Mouse (Mus musculus): Measurements from ENCODE around the gene Eef2kmt. TPM values are rescaled to one million over a fixed set of nuclear protein-coding genes. Genes with fewer than 3 reads are reported as not detected.
"Not testable (repeated sequence)": the region's sequence is repeated elsewhere in the genome, so short reads cannot be mapped to it uniquely, and the experiment has no call there.

The Eef2kmt gene
- polyA plus RNA-seq, 1 experiment: 17.0 TPM

DNA sequence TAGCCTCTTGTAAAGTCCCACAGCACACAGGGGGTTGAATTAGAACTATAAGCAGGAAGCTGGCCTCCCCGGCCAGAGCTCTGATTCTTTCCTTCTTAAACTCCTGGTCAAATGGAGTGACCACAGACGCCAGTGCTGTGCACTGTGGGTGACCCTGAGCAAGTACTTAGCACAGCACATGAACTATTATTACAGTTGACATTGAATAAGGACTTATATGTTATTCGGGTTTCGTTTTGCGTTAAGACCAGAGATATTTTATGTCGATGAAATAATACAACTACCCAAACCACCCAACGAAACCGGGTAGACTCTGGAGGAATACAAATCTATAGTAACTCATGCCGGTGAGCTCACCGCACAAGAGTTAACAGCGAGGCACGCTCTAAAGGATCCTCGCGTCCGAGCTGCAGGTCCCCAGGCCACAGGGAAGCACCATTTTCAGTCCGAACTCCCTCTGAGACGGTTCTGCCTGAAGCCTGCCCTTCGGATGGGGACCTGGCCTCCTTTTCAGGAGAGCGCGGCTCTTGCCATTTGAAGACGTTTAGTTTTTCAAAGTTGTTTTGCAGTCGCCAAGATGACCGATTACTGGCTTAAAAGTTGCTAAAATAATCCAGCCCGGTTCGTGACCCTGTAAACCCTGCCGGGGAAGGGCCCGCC is 572 bp downstream of the Eef2kmt start:
- TF ChIP-seq CTCF (IDR thresholded peaks at IDR 0.05; ENCODE audit: borderline replicate concordance, insufficient read depth, low read length): no peak
- TF ChIP-seq POLR2A (IDR thresholded peaks at IDR 0.05; ENCODE audit: low read depth, low read length): no peak; the same call in 1 of the 2 replicates
- H3K27ac ChIP-seq (ENCODE audit: insufficient read depth, low read length): peak overlapping the region; percentile 79
- H3K4me3 ChIP-seq (ENCODE audit: insufficient read depth, low read length): peak overlapping the region; percentile 69
- H3K4me1 ChIP-seq (ENCODE audit: control insufficient read depth, insufficient read depth, low read length): no peaks in the 10 kb centered on the region

DNA sequence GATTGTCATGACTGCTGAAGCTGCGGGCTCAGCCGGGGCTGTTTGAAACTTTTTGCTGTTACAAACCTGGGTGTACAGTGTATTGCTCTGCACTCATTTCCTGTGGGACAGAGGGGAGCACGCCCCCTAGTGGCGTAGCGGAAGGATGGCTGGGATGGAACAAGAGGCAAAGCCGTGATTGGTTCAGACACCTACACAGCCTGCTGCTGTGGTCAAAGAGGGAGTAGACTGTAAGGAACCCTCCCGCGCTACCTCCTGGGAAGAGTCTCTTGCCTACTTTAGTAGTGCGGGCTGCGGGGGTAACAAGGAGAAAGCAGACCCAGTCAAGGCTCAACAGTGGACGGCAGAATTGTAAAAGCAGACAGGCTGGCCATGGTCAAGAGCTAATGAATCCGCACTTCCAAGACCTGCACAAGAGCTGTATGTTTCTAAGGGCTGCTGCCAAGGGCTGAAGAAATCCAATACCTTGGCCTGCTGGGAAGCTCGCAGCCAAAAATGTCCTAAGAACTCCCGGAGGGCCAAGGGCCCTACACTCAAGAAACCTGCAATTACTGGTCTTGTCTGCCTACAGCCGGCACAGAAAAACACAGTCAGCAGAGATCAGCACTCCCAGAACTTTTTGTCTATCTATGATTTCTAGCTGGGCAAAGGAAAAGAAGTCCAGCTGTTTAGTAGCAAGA is 1.3 kb downstream of the Eef2kmt start:
- H3K4me1 ChIP-seq (ENCODE audit: control insufficient read depth, insufficient read depth, low read length): no peaks in the 10 kb centered on the region
- peak; percentile 85 for TF ChIP-seq POLR2A (IDR thresholded peaks at IDR 0.05; ENCODE audit: low read depth, low read length)
- peak; percentile 96; the same call in 1 of the 2 replicates for TF ChIP-seq CTCF (IDR thresholded peaks at IDR 0.05; ENCODE audit: borderline replicate concordance, insufficient read depth, low read length)
- peak overlapping the region; percentile 79 for H3K27ac ChIP-seq (ENCODE audit: insufficient read depth, low read length)
- H3K4me3 ChIP-seq (ENCODE audit: insufficient read depth, low read length): peak overlapping the region; percentile 69

DNA sequence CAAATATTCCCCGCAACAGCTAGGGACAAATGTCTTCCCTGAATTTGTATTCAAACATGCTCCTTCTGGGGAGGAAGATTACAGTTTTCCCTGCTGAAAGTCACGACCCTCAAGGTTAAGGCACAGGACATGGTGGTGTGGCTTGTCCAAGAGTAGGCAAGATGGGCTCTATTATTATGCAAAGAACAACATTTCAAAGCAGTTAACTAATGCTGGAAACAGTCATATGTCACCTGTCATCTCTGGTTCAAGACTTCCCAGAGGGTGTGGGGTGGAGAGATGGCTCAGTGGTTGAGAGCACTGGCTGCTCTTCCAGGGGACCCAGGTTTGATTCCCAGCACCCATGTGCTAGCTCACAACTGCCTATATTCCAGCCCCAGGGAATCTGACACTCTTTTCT is 3.5 kb downstream of the Eef2kmt start:
- Histone ChIP-seq H3K4me1 (ENCODE audit: control insufficient read depth, insufficient read depth, low read length) (no peaks in the 10 kb centered on the region), H3K4me3 (ENCODE audit: insufficient read depth, low read length) (no peak overlapping the region), H3K27ac (ENCODE audit: insufficient read depth, low read length) (no peak overlapping the region)
- TF ChIP-seq POLR2A (IDR thresholded peaks at IDR 0.05; ENCODE audit: low read depth, low read length): no peak
- no peak for TF ChIP-seq CTCF (IDR thresholded peaks at IDR 0.05; ENCODE audit: borderline replicate concordance, insufficient read depth, low read length)

DNA sequence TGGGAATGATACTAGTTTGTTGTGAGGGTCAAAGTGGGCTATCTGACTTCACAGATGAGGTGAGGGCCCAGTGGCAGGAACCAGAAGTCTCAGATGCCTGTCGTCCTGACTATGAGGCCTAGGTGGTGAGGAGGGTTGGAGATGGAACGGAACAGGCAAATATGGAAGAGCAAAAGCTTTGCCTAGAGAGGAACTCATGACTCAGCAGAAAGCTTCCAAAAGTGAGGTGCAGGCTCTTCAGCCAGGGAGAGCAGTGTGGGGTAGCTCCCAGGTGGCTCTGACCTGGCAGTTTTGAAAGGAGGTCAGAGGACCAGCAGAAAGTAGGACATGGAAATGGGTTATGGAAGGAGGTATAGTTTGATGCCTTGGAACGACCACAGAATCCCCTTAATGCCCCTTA is 4.9 kb downstream of the Eef2kmt start:
- no peak overlapping the region for H3K27ac ChIP-seq (ENCODE audit: insufficient read depth, low read length)
- TF ChIP-seq POLR2A (IDR thresholded peaks at IDR 0.05; ENCODE audit: low read depth, low read length) (no peak), CTCF (IDR thresholded peaks at IDR 0.05; ENCODE audit: borderline replicate concordance, insufficient read depth, low read length) (no peak)

DNA sequence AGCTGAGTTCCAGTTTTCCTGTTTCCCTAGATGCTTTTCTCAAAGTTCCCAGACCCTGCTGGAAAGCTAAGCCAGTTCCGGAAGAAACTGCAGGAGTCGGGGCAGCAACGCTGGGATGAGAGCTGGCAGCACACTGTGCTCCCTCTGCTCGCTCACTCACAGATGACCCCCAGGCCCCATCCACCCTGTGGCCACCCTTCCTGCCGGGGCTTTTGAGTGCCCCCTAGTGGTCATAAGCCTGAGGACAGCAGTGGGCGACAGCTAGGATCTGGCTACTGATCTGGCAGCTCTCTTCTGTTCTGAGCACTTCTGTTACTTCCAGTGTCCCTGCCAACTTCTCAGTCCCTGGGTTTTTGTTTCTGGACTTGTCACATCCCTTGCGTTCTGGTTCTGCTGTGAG is 11.4 kb downstream of the Eef2kmt start:
- H3K4me3 ChIP-seq (ENCODE audit: insufficient read depth, low read length): no peak overlapping the region
- TF ChIP-seq CTCF (IDR thresholded peaks at IDR 0.05; ENCODE audit: borderline replicate concordance, insufficient read depth, low read length): peak; percentile 59; the same call in 1 of the 2 replicates
- no peak for TF ChIP-seq POLR2A (IDR thresholded peaks at IDR 0.05; ENCODE audit: low read depth, low read length)
- H3K27ac ChIP-seq (ENCODE audit: insufficient read depth, low read length): no peak overlapping the region
- H3K4me1 ChIP-seq (ENCODE audit: control insufficient read depth, insufficient read depth, low read length): no peaks in the 10 kb centered on the region

More for the DNA sequence above, 4.9 kb downstream of the Eef2kmt start:
- H3K4me1 ChIP-seq (ENCODE audit: control insufficient read depth, insufficient read depth, low read length): no peaks in the 10 kb centered on the region
- no peak overlapping the region for H3K4me3 ChIP-seq (ENCODE audit: insufficient read depth, low read length)

DNA sequence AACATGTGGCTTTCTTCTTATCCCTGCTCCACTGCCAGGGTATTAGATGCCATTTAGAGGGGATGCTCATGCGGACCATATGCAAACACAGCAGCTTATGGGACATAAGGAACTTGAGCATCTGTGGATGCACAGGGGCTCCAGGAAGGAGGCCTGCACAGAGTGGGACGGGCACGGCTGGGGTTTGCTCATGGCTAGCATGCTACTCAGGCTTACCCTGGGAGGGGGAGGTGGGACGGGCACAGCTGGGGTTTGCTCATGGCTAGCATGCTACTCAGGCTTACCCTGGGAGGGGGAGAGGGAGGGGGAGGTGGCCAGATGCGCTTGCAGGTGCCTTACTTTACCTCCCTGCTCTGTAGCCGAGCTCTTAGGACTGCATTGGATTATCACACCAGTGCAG is 12.9 kb downstream of the Eef2kmt start:
- no peak overlapping the region for H3K4me3 ChIP-seq (ENCODE audit: insufficient read depth, low read length)
- no peaks in the 10 kb centered on the region for H3K4me1 ChIP-seq (ENCODE audit: control insufficient read depth, insufficient read depth, low read length)
- TF ChIP-seq POLR2A (IDR thresholded peaks at IDR 0.05; ENCODE audit: low read depth, low read length) (no peak), CTCF (IDR thresholded peaks at IDR 0.05; ENCODE audit: borderline replicate concordance, insufficient read depth, low read length) (no peak)
- no peak overlapping the region for H3K27ac ChIP-seq (ENCODE audit: insufficient read depth, low read length)

DNA sequence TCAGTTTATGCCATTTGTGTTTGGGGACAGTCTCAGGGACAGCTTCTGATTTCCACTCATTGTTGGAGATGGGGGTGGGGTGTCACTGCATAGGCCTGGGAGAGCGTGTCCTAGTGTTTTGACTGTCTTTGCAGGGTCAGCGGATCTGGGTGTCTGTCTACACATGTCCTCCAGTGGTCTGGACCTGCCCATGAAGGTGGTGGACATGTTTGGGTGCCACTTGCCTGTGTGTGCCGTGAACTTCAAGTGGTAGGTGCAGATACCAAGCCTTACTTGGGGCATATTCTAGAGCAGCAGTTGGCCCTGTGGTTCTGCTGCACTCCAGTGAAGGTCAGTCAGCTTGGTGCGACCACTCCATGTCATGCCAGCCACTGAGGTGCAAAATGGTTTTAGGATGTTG is 13.4 kb downstream of the Eef2kmt start:
- Histone ChIP-seq H3K4me1 (ENCODE audit: control insufficient read depth, insufficient read depth, low read length) (no peaks in the 10 kb centered on the region), H3K27ac (ENCODE audit: insufficient read depth, low read length) (no peak overlapping the region), H3K4me3 (ENCODE audit: insufficient read depth, low read length) (no peak overlapping the region)
- TF ChIP-seq POLR2A (IDR thresholded peaks at IDR 0.05; ENCODE audit: low read depth, low read length) (no peak), CTCF (IDR thresholded peaks at IDR 0.05; ENCODE audit: borderline replicate concordance, insufficient read depth, low read length) (no peak)

DNA sequence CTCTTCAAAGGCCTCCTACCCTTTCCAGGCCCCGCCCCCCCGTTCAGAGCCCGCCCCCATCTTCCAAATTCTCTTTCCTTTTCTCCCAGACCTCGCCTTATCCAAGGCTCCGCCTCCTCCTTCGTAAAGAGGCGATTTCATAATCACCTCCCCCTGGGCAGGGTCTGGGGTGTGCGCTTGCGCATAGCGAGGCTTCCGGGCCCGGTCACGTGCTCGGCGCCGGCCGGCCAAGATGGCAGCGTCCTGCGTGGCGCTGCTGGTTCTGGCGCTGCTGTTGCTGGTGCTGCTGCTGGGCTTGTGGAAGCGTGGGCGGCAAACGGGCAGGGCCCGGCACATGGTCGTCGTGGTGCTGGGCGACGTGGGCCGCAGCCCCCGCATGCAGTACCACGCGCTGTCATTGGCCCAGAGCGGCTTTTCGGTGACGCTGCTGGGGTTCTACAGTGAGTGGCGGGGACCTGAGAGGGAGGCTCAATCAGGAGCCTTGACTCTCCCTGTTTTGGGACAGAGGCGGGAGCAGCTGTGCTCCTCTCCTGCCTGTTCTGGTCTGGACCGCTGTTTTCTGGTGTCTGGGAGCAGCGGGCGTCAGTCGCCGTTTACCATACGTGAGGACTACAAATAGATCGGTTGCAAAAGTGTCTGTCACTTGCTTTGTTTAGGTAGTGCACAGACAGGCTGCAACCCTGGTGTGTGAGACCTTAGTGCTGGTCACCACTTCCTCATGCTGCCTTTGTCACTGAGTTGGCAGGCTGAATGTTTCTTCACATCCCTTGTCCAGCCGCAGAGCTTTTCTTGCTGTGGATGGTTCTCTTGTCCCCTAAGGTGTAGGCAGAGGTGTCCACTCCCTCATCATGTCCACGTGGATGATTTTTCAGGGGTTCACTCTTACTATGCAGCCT is 22.1 kb downstream of the Eef2kmt start, which contains the start of gene Alg1:
Gene Alg1 (plus strand): TSS at position 204 of the 896 bp plus-strand sequence.
- TF ChIP-seq POLR2A (IDR thresholded peaks at IDR 0.05; ENCODE audit: low read depth, low read length) (peak; percentile 99), CTCF (IDR thresholded peaks at IDR 0.05; ENCODE audit: borderline replicate concordance, insufficient read depth, low read length) (no peak)
- Histone ChIP-seq H3K4me3 (ENCODE audit: insufficient read depth, low read length) (peak within 1 kb of the TSS; percentile 73), H3K27ac (ENCODE audit: insufficient read depth, low read length) (peak within 1 kb of the TSS; percentile 24; the same call in 1 of the 2 replicates), H3K4me1 (ENCODE audit: control insufficient read depth, insufficient read depth, low read length) (0 out of 2 replicates have a peak, but pooled peaks cover 3% of the 10 kb centered on the region)

DNA sequence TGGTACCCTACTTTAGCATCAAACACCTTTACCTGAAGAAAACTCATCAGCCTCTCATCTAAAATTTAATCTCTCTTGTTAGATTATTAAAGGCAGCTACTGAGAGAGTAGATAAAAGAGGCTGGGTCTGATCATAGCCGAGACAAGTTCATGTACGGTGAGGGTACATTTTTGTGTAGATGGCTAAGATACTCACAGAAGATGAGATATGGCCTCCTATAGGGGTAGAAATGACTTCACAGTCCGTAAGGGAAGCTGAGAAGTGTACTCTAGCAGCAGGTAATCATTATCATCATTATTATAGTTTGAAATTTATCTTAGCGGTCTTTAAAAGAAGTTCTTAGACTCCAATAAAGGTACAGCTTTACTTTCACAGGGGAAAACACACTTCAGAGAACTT is 22.8 kb downstream of the Eef2kmt start:
- Histone ChIP-seq H3K4me3 (ENCODE audit: insufficient read depth, low read length) (no peak overlapping the region), H3K27ac (ENCODE audit: insufficient read depth, low read length) (no peak overlapping the region), H3K4me1 (ENCODE audit: control insufficient read depth, insufficient read depth, low read length) (0 out of 2 replicates have a peak, but pooled peaks cover 3% of the 10 kb centered on the region)
- TF ChIP-seq POLR2A (IDR thresholded peaks at IDR 0.05; ENCODE audit: low read depth, low read length) (no peak), CTCF (IDR thresholded peaks at IDR 0.05; ENCODE audit: borderline replicate concordance, insufficient read depth, low read length) (no peak)

DNA sequence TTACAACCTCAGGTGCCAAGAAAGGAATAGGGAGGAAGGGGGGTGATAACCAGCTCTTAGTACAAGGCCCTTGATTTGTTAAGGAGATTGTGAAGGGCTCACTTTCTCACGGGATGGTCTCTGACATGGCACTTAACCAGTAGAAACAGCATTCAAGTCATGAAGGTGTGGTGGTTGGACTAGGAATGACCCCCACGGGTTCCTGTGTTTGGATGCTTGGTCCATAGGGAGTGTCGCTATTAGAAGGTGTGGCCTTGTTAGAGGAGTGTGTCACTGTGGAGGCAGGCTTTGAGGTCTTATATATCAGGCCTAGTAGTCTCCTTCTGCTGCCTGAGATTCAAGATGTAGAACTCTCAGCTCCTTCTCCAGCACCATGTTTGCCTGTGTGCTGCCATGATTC is 27.7 kb downstream of the Eef2kmt start:
- not testable (repeated sequence) for H3K27ac ChIP-seq (ENCODE audit: insufficient read depth, low read length); H3K4me1 ChIP-seq (ENCODE audit: control insufficient read depth, insufficient read depth, low read length); H3K4me3 ChIP-seq (ENCODE audit: insufficient read depth, low read length)

DNA sequence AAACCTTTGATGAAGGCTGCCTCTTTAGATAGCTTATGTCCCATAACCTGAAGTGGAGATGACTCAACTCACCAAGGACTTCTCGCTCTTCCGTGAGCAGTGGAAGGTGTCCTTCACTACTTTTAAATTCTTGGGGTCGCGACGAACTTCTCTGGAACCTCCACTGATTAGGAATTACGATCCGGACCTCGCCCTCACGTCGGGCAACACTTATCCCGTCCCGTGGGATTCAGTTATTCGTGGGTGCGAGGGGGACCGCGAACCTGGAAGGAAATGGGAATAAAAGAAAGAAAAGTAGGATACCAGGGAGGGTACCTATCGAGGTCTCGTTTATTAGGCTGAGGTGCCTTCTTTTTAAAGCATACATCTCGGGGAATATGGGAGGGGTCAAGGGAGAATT is 28.3 kb downstream of the Eef2kmt start:
- H3K4me1 ChIP-seq (ENCODE audit: control insufficient read depth, insufficient read depth, low read length); H3K27ac ChIP-seq (ENCODE audit: insufficient read depth, low read length); H3K4me3 ChIP-seq (ENCODE audit: insufficient read depth, low read length): not testable (repeated sequence)

DNA sequence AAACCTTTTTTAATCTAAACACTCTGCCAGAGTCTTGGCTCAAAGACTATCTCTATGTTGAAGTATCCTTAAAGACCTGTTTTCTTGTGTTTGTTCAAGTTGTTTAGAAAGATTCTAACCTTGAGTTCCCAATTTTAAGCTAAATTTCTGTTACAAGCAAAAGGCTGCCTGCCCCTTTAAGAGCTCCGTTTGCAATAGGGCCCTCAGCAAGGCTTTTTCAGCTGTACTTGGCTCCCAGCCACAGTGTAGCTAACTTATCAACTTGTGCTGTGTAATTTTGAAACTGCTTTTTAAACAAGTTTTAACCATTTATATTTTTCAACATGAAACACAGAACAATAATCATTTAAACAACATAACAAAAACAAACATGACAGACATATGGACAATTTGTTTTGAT is 29.2 kb downstream of the Eef2kmt start:
- not testable (repeated sequence) for H3K4me3 ChIP-seq (ENCODE audit: insufficient read depth, low read length); H3K4me1 ChIP-seq (ENCODE audit: control insufficient read depth, insufficient read depth, low read length); H3K27ac ChIP-seq (ENCODE audit: insufficient read depth, low read length)
